Mouse (Mus musculus) CH12.LX (cell line): ENCODE measurements around the gene Gm17949.

Source experiments
- BHLHE40 ChIP-seq: IDR thresholded peaks from 2 replicates; pipeline ENCODE4 v1.6.1; 2011; ENCODE audit warnings: mild to moderate bottlenecking, low read depth, low read length, improper control_type of control experiment
- CTCF ChIP-seq, 2 experiments: IDR thresholded peaks in 1 of 2; conservative IDR thresholded peaks in 1 of 2; 2 replicates each; pipeline ENCODE4 v1.5.1; 2011 to 2012; ENCODE audit warnings: low read depth in 2 of 2, low read length in 2 of 2, improper control_type of control experiment in 1 of 2, inconsistent platforms in 1 of 2, mild to moderate bottlenecking in 1 of 2, moderate library complexity in 1 of 2
- EP300 ChIP-seq: IDR thresholded peaks from 2 replicates; pipeline ENCODE4 v1.6.1; 2011; ENCODE audit warnings: low read length, improper control_type of control experiment
- MAFK ChIP-seq: IDR thresholded peaks from 2 replicates; pipeline ENCODE4 v1.6.1; 2011; ENCODE audit warnings: low read length, improper control_type of control experiment; ENCODE audit not compliant: insufficient replicate concordance
- MYC ChIP-seq: IDR thresholded peaks from 2 replicates; pipeline ENCODE4 v1.6.1; 2011; ENCODE audit warnings: low read depth, mild to moderate bottlenecking, improper control_type of control experiment, low read length
- POLR2A ChIP-seq: IDR thresholded peaks from 2 replicates; pipeline ENCODE4 v1.6.1; 2011; ENCODE audit warnings: low read depth, mild to moderate bottlenecking, improper control_type of control experiment, low read length
- POLR2AphosphoS2 ChIP-seq: IDR thresholded peaks from 2 replicates; pipeline ENCODE4 v1.6.1; 2011; ENCODE audit warnings: low read depth, low read length, improper control_type of control experiment
- ZC3H11A ChIP-seq: IDR thresholded peaks from 2 replicates; pipeline ENCODE4 v1.6.1; 2012; ENCODE audit warnings: low read depth, mild to moderate bottlenecking, inconsistent platforms, low read length, improper control_type of control experiment

DNA sequence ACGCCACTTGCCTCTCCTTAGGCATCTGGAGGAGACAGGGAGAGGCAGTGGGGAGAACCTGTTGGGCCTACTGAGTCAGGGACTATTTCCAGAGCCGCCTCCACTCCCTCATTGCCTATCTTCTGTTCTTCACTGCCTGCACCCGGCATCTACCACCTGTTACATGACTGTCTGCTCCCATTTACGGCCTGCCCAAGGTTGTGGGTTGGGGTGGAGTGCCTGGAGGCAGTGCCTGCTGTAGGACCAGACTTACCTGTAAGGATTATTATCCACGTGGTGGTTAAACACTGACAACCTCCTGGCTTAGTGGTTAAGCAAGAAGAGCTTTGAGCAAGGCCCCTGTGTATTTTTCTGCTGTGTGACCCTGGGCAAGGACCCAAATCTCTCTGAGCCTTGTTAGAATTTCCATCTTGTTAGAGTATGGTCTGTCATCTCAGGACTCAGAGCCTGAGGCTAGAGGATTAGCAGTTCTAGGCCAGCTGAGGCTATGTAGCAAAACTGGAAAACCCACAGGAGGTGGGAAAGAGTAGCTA, 36.5 kb upstream of the Gm17949 start:
- TF ChIP-seq POLR2AphosphoS2 (no peak), BHLHE40 (no peak), MAFK (no peak), POLR2A (no peak), CTCF (conservative IDR thresholded peaks at IDR 0.05 in 1 of 2, IDR thresholded peaks at IDR 0.05 in 1 of 2; ENCODE audit: low read depth in 2 of 2, low read length in 2 of 2) (no peak), EP300 (no peak), MYC (no peak), ZC3H11A (no peak)
